Mouse (Mus musculus): Measurements from ENCODE around the gene Rnaseh2a.

DNA sequence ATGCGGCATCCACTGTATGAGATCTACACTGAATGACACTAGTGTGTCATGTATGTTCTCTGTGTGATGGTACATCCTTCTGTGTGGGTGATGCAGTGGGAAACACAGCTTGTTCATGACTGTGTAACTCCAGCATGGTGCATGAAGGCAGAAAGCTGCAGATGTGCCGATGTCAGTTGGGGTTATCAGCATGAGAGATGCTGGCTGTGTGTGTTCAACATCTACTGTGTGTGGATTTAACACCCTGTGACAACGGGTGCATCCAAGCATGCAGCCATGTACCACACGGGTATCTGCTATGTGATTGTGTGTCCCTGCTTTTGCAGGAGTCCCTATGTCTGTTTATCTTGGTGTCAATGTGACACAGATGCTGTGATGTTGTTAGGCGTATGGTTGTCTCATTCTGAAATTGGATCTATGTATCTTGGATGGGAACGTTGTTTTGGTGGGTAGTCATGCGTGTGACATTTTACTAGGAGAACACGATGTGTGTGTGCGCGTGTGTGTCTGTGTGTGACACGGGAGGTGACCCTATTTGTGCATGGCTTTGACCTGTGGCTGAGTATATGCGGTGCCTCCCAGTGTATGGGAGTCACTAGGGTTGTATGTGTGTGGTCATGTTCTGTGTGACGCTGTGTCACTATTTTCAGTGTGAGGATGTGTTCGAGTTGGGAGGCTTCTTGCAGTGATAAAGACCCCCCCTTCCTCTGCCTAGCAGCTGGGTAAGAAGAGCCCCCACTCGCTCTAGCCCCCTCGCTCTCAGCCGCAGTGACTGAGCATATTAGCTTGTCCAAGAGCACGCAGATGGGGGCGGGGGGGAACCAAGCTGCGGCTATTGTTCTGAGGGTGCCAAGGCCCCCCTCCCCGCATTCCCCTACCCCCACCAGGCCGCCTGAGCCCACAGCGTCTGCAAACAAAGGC, 33.3 kb downstream of the Rnaseh2a start:
- TF ChIP-seq ZC3H11A (IDR thresholded peaks at IDR 0.05; ENCODE audit: borderline replicate concordance, low read depth, low read length) (no peak), CHD2 (IDR thresholded peaks at IDR 0.05; ENCODE audit: low read depth, low read length) (no peak), HCFC1 (IDR thresholded peaks at IDR 0.05; ENCODE audit: borderline replicate concordance, insufficient read depth, low read length) (no peak), MAFK (IDR thresholded peaks at IDR 0.05; ENCODE audit: insufficient read depth, low read depth, low read length) (no peak)

All from ES-E14 (cell line).